Mouse (Mus musculus) Patski (cell line): ENCODE measurements at regions not wholly inside any gene's neighbourhood (a gene's known extent, or its start where the extent isn't known, plus 50 kb on each side); places are given as distances from the start of the nearest gene placed in this dataset.

Experiments used
- ATAC-seq: fragments of 100-300 bp; one replicate; pipeline ENCODE4 v1.8.0; 2021
- CTCF ChIA-PET: fragments of 350-600 bp; sonication (Branson Sonifier 250); formaldehyde crosslinking; loops from one replicate; lab custom pipeline; 2022; ENCODE audit warnings: inconsistent platforms; lab: Charles Lee
- POLR2A ChIA-PET: fragments of 350-600 bp; sonication (Branson Sonifier 250); formaldehyde crosslinking; loops from one replicate; lab custom pipeline; 2022; ENCODE audit warnings: antibody characterized with exemption, inconsistent platforms; lab: Charles Lee
- DNase-seq: peaks from one replicate; pipeline ENCODE4 v3.0.0-alpha.2; 2011; ENCODE audit warnings: low read depth, low spot score
- H3K27me3 ChIP-seq: fragments of 371-371 bp; one replicate; pipeline ENCODE4 v1.5.1; 2021
- CTCF ChIP-seq: fragments of 100-300 bp; IDR thresholded peaks from one replicate; pipeline ENCODE4 v1.5.1; 2021
- in situ Hi-C: fragments of 300-500 bp; cut with MboI; formaldehyde crosslinking; loops from 3 replicates; pipeline ENCODE4 v1.11.1; 2018; ENCODE audit warnings: low pct_unique_long_range_greater_than_20kb, mixed read lengths

DNA sequence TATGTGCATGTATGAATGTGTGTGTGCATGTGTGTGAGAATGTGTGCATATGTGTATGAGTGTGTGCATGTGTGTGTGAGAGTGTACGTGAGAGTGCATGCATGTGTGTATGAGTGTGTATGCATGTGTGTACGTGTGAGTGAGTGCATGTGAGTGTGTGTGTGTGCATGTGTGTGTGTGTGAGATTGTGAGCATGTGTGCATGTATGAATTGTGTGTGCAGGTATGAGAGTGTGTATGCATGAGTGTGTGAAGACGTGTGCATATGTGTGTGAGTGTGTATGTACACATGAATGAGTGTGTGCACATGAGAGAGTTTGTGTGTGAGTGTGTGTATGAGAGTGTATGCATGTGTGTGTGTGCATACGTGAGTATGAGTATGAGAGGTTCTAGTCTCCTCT is 71.1 kb downstream of the Gpr6 start:
- DNase-seq = no peak
- POLR2A ChIA-PET = no interaction called here
- CTCF ChIA-PET = interaction anchor here (0.9 kb wide), 1 partner anchor 287 kb away, joined by 3 read pairs; no protein-coding TSS in a partner anchor
- H3K27me3 ChIP-seq = no peaks in the 10 kb centered on the region
- no peak for ATAC-seq
- TF ChIP-seq CTCF = no peak
- in situ Hi-C loops = loop anchor here (5.0 to 25.0 kb wide), 3 partner anchors 339 to 684 kb away; no protein-coding TSS in a partner anchor

DNA sequence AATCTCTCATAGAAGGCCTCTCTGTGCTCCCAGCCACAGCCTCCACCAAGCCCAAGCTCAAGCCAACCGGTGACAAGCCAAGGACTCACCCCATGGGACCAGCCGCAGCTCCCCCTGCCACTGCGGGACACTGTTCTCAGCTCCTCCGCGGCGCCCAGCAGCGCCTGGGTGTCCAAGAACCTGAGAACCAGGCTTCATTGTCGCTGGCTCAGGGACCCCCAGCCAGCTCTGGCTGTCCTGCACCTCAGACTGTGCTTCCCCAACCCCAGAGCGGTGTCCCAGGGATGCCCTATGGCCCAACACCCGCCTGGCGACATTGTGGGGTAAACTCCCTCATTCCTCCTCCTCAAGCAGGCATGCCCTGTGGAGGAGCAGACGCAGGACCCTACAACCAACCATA is 72.6 kb downstream of the Gpr6 start:
- POLR2A ChIA-PET = no interaction called here
- in situ Hi-C loops = no loop called here
- TF ChIP-seq CTCF = no peak
- no peak for ATAC-seq
- H3K27me3 ChIP-seq = no peaks in the 10 kb centered on the region
- no peak for DNase-seq
- CTCF ChIA-PET = no interaction called here

DNA sequence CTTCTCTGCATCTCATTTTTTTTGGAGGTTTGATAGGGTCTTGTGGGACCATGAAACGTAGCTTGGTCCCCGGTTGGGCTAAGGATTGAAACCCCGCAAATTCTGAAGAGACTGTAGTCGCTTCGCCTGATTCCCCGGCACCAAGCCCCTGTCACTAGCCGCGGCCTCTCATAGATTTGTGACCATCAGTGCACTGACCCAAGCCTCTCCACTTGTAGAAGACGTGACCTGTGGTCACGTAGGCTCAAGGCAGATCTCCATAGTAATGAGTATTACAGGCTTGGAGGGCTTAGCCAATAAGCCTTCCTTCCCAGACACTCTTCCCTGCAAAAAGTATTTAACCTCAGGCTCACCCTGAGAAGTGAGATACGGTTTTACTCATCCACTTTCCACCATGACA is 73.3 kb downstream of the Gpr6 start:
- DNase-seq (no peak), ATAC-seq (no peak)
- no peaks in the 10 kb centered on the region for H3K27me3 ChIP-seq
- ChIA-PET POLR2A (no interaction called here), CTCF (no interaction called here)
- in situ Hi-C loops = no loop called here
- TF ChIP-seq CTCF = no peak

DNA sequence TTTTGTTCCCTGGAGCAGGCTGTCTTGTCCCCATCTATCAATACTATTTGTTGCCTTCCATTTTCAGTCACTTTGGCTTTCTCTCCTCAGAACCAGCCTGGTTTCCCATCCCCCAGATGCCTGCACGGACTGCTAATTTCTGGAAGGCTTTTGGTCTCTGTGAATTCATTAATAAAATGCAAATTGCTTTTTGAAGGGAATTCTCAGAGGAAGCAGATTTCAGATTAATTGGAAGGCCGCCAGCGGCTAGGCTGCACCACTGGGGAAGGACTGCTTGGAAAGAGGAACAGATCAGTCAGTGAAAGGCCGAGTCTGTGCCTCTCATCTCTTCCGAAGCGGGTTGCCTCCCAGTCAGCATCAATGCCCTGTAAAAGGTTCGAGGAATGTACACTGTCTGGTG is 73.8 kb downstream of the Gpr6 start:
- DNase-seq = no peak
- CTCF ChIA-PET = no interaction called here

DNA sequence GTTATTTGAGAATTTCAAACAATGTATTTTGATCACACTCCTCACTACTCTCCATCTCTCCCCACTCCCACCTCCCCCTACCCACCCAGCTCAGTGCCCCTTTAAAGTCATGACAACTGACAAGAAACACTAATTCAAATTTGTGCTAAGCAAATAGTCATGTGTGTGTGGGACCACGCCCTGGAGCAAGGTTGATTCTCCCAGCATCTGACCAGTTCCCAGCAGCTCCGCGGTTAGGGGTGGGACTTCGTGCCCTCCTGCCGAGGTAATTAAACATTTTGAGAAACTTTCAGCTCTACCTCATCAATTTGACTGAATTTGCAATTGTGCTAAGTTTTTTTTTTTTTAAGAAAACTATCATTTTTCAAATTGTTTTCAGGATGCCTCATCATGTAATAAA is 74.5 kb downstream of the Gpr6 start:
- ChIA-PET CTCF (no interaction called here), POLR2A (no interaction called here)
- H3K27me3 ChIP-seq = no peaks in the 10 kb centered on the region
- no peak for TF ChIP-seq CTCF
- in situ Hi-C loops = no loop called here
- DNase-seq (no peak), ATAC-seq (no peak)

More for the DNA sequence above, 73.8 kb downstream of the Gpr6 start:
- no peak for ATAC-seq
- no peaks in the 10 kb centered on the region for H3K27me3 ChIP-seq
- POLR2A ChIA-PET = no interaction called here
- TF ChIP-seq CTCF = no peak
- in situ Hi-C loops = no loop called here
